ENCODE assay signal across 7 mouse cellular contexts in the genomic region with DNA sequence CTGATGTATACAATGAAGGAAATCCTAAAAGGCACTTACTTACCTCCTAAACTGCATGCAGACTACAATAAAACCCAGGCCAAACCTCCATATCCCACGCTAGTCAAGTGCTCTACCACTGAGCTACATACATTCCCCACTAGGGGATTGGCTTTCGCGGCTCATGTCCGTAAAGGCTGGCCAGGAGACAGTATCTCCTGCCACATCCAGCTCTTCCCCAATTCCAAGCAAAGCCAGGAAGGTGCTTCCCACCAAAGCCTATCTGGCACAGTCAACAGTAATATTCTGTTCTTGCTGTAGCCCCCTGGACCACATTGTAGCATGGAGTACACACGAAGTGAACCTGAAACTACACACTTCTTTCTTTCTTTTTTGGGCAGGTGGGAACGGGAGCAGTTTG. TPM values are rescaled to one million over a fixed set of nuclear protein-coding genes. Genes with fewer than 3 reads are reported as not detected.
A peak's percentile ranks its signal among the peaks of the same experiment; 100 is the strongest.
DNase-seq lines count a peak whose midpoint lies in the region; ATAC-seq lines count a peak whose summit lies in the region.

No protein-coding gene starts in this region.

- no peak overlapping the region for H3K27ac ChIP-seq in lung, embryonic 15.5 days
- peak overlapping the region; percentile 68; the same call in 1 of the 2 replicates for H3K27ac ChIP-seq in embryonic facial prominence, embryonic 13.5 days
- H3K27ac ChIP-seq in limb, embryonic 11.5 days (replicated peaks; ENCODE audit: low read depth, low read length) = no peak overlapping the region
- peak overlapping the region; percentile 11; the same call in 1 of the 2 replicates for H3K27ac ChIP-seq in stomach, embryonic 14.5 days (ENCODE audit: low read length)

- peak overlapping the region; percentile 68 for H3K4me3 ChIP-seq in lung, embryonic 15.5 days
- H3K4me3 ChIP-seq in embryonic facial prominence, embryonic 13.5 days = peak overlapping the region; percentile 99
- peak overlapping the region; percentile 96 for H3K4me3 ChIP-seq in limb, embryonic 11.5 days (ENCODE audit: low read depth, low read length)
- peak overlapping the region; percentile 66 for H3K4me3 ChIP-seq in stomach, embryonic 14.5 days (ENCODE audit: low read depth, low read length)

- peaks cover 9% of the 10 kb centered on the region; the same call in 1 of the 2 replicates for H3K36me3 ChIP-seq in lung, embryonic 15.5 days
- peaks cover 32% of the 10 kb centered on the region for H3K36me3 ChIP-seq in embryonic facial prominence, embryonic 13.5 days
- peaks cover under 1% of the 10 kb centered on the region; the same call in 1 of the 2 replicates for H3K36me3 ChIP-seq in limb, embryonic 11.5 days (ENCODE audit: control insufficient read depth, insufficient read depth, low read length)
- H3K36me3 ChIP-seq in stomach, embryonic 14.5 days (ENCODE audit: control insufficient read depth, insufficient read depth, low read length) = peaks cover 11% of the 10 kb centered on the region; the same call in 1 of the 2 replicates

- H3K9ac ChIP-seq in lung, embryonic 15.5 days = peak overlapping the region; percentile 74; the same call in 1 of the 2 replicates
- peak overlapping the region; percentile 97 for H3K9ac ChIP-seq in embryonic facial prominence, embryonic 13.5 days
- H3K9ac ChIP-seq in limb, embryonic 11.5 days (ENCODE audit: low read length) = peak overlapping the region; percentile 43; the same call in 1 of the 2 replicates
- H3K9ac ChIP-seq in stomach, embryonic 14.5 days (replicated peaks; ENCODE audit: low read depth, low read length) = peak overlapping the region; percentile 66; the same call in 1 of the 2 replicates

- DNase-seq in lung, postnatal 25 days (ENCODE audit: low spot score) = no peak
- no peak for DNase-seq in limb, embryonic 11.5 days (ENCODE audit: low spot score)
- no peak for DNase-seq in left cerebral cortex, postnatal 10 days (ENCODE audit: extremely low spot score in 1 of 2, low spot score in 2 of 2)
- DNase-seq in layer of hippocampus, adult 9-10 months (ENCODE audit: low spot score) = no peak

- H3K4me2 ChIP-seq in lung, embryonic 15.5 days = peak overlapping the region; percentile 88
- H3K4me2 ChIP-seq in embryonic facial prominence, embryonic 13.5 days = peak overlapping the region; percentile 96
- peak overlapping the region; percentile 88 for H3K4me2 ChIP-seq in limb, embryonic 11.5 days (ENCODE audit: low read depth, severe bottlenecking)
- H3K4me2 ChIP-seq in stomach, embryonic 14.5 days (replicated peaks; ENCODE audit: low read depth, low read length) = peak overlapping the region; percentile 97

- 25% methylated on average over 6 of the region's 6 CpGs for WGBS in lung, embryonic 15.5 days
- WGBS in embryonic facial prominence, embryonic 13.5 days = 20% methylated on average over 6 of the region's 6 CpGs
- 19% methylated on average over 6 of the region's 6 CpGs for WGBS in limb, embryonic 11.5 days
- 20% methylated on average over 6 of the region's 6 CpGs for WGBS in stomach, embryonic 14.5 days

- H3K9me3 ChIP-seq in lung, embryonic 15.5 days = no peaks in the 10 kb centered on the region
- no peaks in the 10 kb centered on the region for H3K9me3 ChIP-seq in embryonic facial prominence, embryonic 13.5 days
- no peaks in the 10 kb centered on the region for H3K9me3 ChIP-seq in limb, embryonic 11.5 days (ENCODE audit: control insufficient read depth, low read length)
- H3K9me3 ChIP-seq in stomach, embryonic 14.5 days (ENCODE audit: control insufficient read depth, low read depth, low read length) = no peaks in the 10 kb centered on the region

- intact Hi-C loops in left cerebral cortex, postnatal 10 days (cut with DNase I) = no loop called here

- H3K27me3 ChIP-seq in lung, embryonic 15.5 days = no peaks in the 10 kb centered on the region
- no peaks in the 10 kb centered on the region for H3K27me3 ChIP-seq in embryonic facial prominence, embryonic 13.5 days
- no peaks in the 10 kb centered on the region for H3K27me3 ChIP-seq in limb, embryonic 11.5 days (ENCODE audit: control insufficient read depth, insufficient read depth, low read length)
- H3K27me3 ChIP-seq in stomach, embryonic 14.5 days (ENCODE audit: control insufficient read depth, insufficient read depth, low read length) = no peaks in the 10 kb centered on the region

- peaks cover 19% of the 10 kb centered on the region for H3K4me1 ChIP-seq in lung, embryonic 15.5 days
- H3K4me1 ChIP-seq in embryonic facial prominence, embryonic 13.5 days = peaks cover 31% of the 10 kb centered on the region
- peaks cover 13% of the 10 kb centered on the region for H3K4me1 ChIP-seq in limb, embryonic 11.5 days (ENCODE audit: control insufficient read depth, insufficient read depth, low read length)
- H3K4me1 ChIP-seq in stomach, embryonic 14.5 days (ENCODE audit: control insufficient read depth, insufficient read depth, low read length) = peaks cover 10% of the 10 kb centered on the region; the same call in 1 of the 2 replicates

- no peak for ATAC-seq in lung, embryonic 15.5 days (ENCODE audit: borderline replicate concordance, extremely low read depth, low FRiP score, low TSS enrichment)
- no peak for ATAC-seq in embryonic facial prominence, embryonic 13.5 days (ENCODE audit: insufficient number of reproducible peaks, insufficient read depth, low FRiP score, low TSS enrichment, low read depth)
- no peak for ATAC-seq in limb, embryonic 11.5 days (ENCODE audit: insufficient number of reproducible peaks, low FRiP score, low TSS enrichment, low read depth)
- ATAC-seq in stomach, embryonic 14.5 days (ENCODE audit: insufficient number of reproducible peaks, insufficient read depth, low FRiP score, low read depth) = no peak

RNA-seq across cellular contexts. Expression of gene Pqlc2, which starts 0.9 kb away (rescaled TPM):
- polyA plus RNA-seq in lung, embryonic 15.5 days (2015; fragmentation: Nextera tagmentation; extraction: Ambion mirVana) = 11.0 and 12.0 TPM in 2 replicates
- polyA plus RNA-seq in embryonic facial prominence, embryonic 13.5 days (2015; fragmentation: Nextera tagmentation; extraction: Ambion mirVana) = 14.9 and 16.7 TPM in 2 replicates
- 13.0 and 16.1 TPM in 2 replicates for polyA plus RNA-seq in limb, embryonic 11.5 days (2014; fragmentation: Nextera tagmentation; extraction: Ambion mirVana)
- 9.5 and 13.7 TPM in 2 replicates for polyA plus RNA-seq in stomach, embryonic 14.5 days (2014; fragmentation: Nextera tagmentation; extraction: Ambion mirVana)
- 10 to 100 TPM; 12.6 to 16.6 TPM for total RNA-seq in left cerebral cortex, postnatal 10 days (2021)

RNA-seq across cellular contexts. Expression of gene Akr7a5, which starts 0.9 kb away (rescaled TPM):
- polyA plus RNA-seq in lung, embryonic 15.5 days (2015; fragmentation: Nextera tagmentation; extraction: Ambion mirVana) = 101 and 103 TPM in 2 replicates
- polyA plus RNA-seq in embryonic facial prominence, embryonic 13.5 days (2015; fragmentation: Nextera tagmentation; extraction: Ambion mirVana) = 91.9 and 121 TPM in 2 replicates
- 121 and 139 TPM in 2 replicates for polyA plus RNA-seq in limb, embryonic 11.5 days (2014; fragmentation: Nextera tagmentation; extraction: Ambion mirVana)
- 107 and 108 TPM in 2 replicates for polyA plus RNA-seq in stomach, embryonic 14.5 days (2014; fragmentation: Nextera tagmentation; extraction: Ambion mirVana)
- 10 to 100 TPM; 26.7 to 29.6 TPM for total RNA-seq in left cerebral cortex, postnatal 10 days (2021)

RNA-seq across cellular contexts. Expression of gene Mrto4, which starts 42.7 kb away (rescaled TPM):
- polyA plus RNA-seq in lung, embryonic 15.5 days (2015; fragmentation: Nextera tagmentation; extraction: Ambion mirVana) = 117 and 118 TPM in 2 replicates
- polyA plus RNA-seq in embryonic facial prominence, embryonic 13.5 days (2015; fragmentation: Nextera tagmentation; extraction: Ambion mirVana) = 122 and 130 TPM in 2 replicates
- polyA plus RNA-seq in limb, embryonic 11.5 days (2014; fragmentation: Nextera tagmentation; extraction: Ambion mirVana) = 151 and 160 TPM in 2 replicates
- polyA plus RNA-seq in stomach, embryonic 14.5 days (2014; fragmentation: Nextera tagmentation; extraction: Ambion mirVana) = 94.0 and 96.9 TPM in 2 replicates
- 10 to 100 TPM; 45.2 to 48.2 TPM for total RNA-seq in left cerebral cortex, postnatal 10 days (2021)

RNA-seq across cellular contexts. Expression of gene Emc1, which starts 42.7 kb away (rescaled TPM):
- polyA plus RNA-seq in lung, embryonic 15.5 days (2015; fragmentation: Nextera tagmentation; extraction: Ambion mirVana) = 31.9 and 33.6 TPM in 2 replicates
- 29.1 and 29.4 TPM in 2 replicates for polyA plus RNA-seq in embryonic facial prominence, embryonic 13.5 days (2015; fragmentation: Nextera tagmentation; extraction: Ambion mirVana)
- polyA plus RNA-seq in limb, embryonic 11.5 days (2014; fragmentation: Nextera tagmentation; extraction: Ambion mirVana) = 15.7 and 23.0 TPM in 2 replicates
- 22.4 and 24.5 TPM in 2 replicates for polyA plus RNA-seq in stomach, embryonic 14.5 days (2014; fragmentation: Nextera tagmentation; extraction: Ambion mirVana)
- total RNA-seq in left cerebral cortex, postnatal 10 days (2021) = 10 to 100 TPM; 82.3 to 86.0 TPM

RNA-seq across cellular contexts. Expression of gene Ubr4, which starts 42.8 kb away (rescaled TPM):
- polyA plus RNA-seq in lung, embryonic 15.5 days (2015; fragmentation: Nextera tagmentation; extraction: Ambion mirVana) = 64.5 and 68.4 TPM in 2 replicates
- polyA plus RNA-seq in embryonic facial prominence, embryonic 13.5 days (2015; fragmentation: Nextera tagmentation; extraction: Ambion mirVana) = 75.3 and 76.1 TPM in 2 replicates
- polyA plus RNA-seq in limb, embryonic 11.5 days (2014; fragmentation: Nextera tagmentation; extraction: Ambion mirVana) = 87.0 and 93.7 TPM in 2 replicates
- polyA plus RNA-seq in stomach, embryonic 14.5 days (2014; fragmentation: Nextera tagmentation; extraction: Ambion mirVana) = 86.6 and 88.1 TPM in 2 replicates
- 100 to 1,000 TPM; 161 to 165 TPM for total RNA-seq in left cerebral cortex, postnatal 10 days (2021)

Comparison
In these comparisons a context has a peak if more than half of its experiments do, and no peak if none do; other contexts are left out.
1. H3K27ac ChIP-seq: peak in embryonic facial prominence, embryonic 13.5 days (single experiment) and stomach, embryonic 14.5 days (single experiment); none in lung, embryonic 15.5 days (single experiment) and limb, embryonic 11.5 days (single experiment).
2. H3K9ac ChIP-seq: peak in every context shown above with its lines; median percentile 97 in embryonic facial prominence, embryonic 13.5 days; 74 in lung, embryonic 15.5 days; 66 in stomach, embryonic 14.5 days; 43 in limb, embryonic 11.5 days.
3. Peak in every context shown above with its lines, with median percentiles within 50 percentile points of each other: H3K4me2 ChIP-seq and H3K4me3 ChIP-seq.